Mouse (Mus musculus): Measurements from ENCODE around the gene Tmem240.
"Not testable (repeated sequence)": the region's sequence is repeated elsewhere in the genome, so short reads cannot be mapped to it uniquely, and the experiment has no call there.

Tmem240 gene

GRCm38 (mm10) chr4:155734350-155734941 lies at the start of gene Tmem240:
TSS of gene Tmem240 (plus strand) at chr4:155734800.
- DNase-seq (ENCODE audit: low spot score in 2 of 2): peak; percentile 68 to 81

GRCm38 (mm10) chr4:155687764-155688163 lies 46.8 kb upstream of the Tmem240 start:
- not testable (repeated sequence) for DNase-seq (ENCODE audit: low spot score in 2 of 2)

GRCm38 (mm10) chr4:155690571-155691375 lies 43.8 kb upstream of the Tmem240 start:
- DNase-seq (ENCODE audit: low spot score in 2 of 2): no peak

- no peak for DNase-seq (ENCODE audit: low spot score in 2 of 2)
Measured at GRCm38 (mm10) chr4:155692421-155692820, 42.2 kb upstream of the Tmem240 start.

GRCm38 (mm10) chr4:155694111-155694481 lies 40.5 kb upstream of the Tmem240 start, which contains the start of gene Fndc10:
TSS of gene Fndc10 (plus strand) at chr4:155694342.
- DNase-seq (ENCODE audit: low spot score in 2 of 2): peak; percentile 40 to 74

- peak; percentile 42 to 74 for DNase-seq (ENCODE audit: low spot score in 2 of 2)
Measured at GRCm38 (mm10) chr4:155694482-155695401, 39.9 kb upstream of the Tmem240 start.

GRCm38 (mm10) chr4:155695531-155696062 lies 39.0 kb upstream of the Tmem240 start:
- no peak for DNase-seq (ENCODE audit: low spot score in 2 of 2)

GRCm38 (mm10) chr4:155696261-155697255 lies 38.0 kb upstream of the Tmem240 start:
- no peak for DNase-seq (ENCODE audit: low spot score in 2 of 2)

- DNase-seq (ENCODE audit: low spot score in 2 of 2): no peak
Measured at GRCm38 (mm10) chr4:155700425-155700824, 34.2 kb upstream of the Tmem240 start.

GRCm38 (mm10) chr4:155703425-155703929 lies 31.1 kb upstream of the Tmem240 start:
- DNase-seq (ENCODE audit: low spot score in 2 of 2): no peak

GRCm38 (mm10) chr4:155704721-155705591 lies 29.6 kb upstream of the Tmem240 start, which contains the start of gene Ssu72:
TSS of gene Ssu72 (plus strand) at chr4:155704800.
- DNase-seq (ENCODE audit: low spot score in 2 of 2): peak; percentile 92 to 97

GRCm38 (mm10) chr4:155705592-155705929 lies 29.0 kb upstream of the Tmem240 start:
- DNase-seq (ENCODE audit: low spot score in 2 of 2): peak in 1 of 2 experiments; percentile 41

- DNase-seq (ENCODE audit: low spot score in 2 of 2): no peak
Measured at GRCm38 (mm10) chr4:155708582-155708981, 26.0 kb upstream of the Tmem240 start.

- DNase-seq (ENCODE audit: low spot score in 2 of 2): no peak
Measured at GRCm38 (mm10) chr4:155708988-155709387, 25.6 kb upstream of the Tmem240 start.

GRCm38 (mm10) chr4:155710521-155711252 lies 23.9 kb upstream of the Tmem240 start:
- no peak for DNase-seq (ENCODE audit: low spot score in 2 of 2)

- no peak for DNase-seq (ENCODE audit: low spot score in 2 of 2)
Measured at GRCm38 (mm10) chr4:155721668-155722083, 12.9 kb upstream of the Tmem240 start.

GRCm38 (mm10) chr4:155727993-155728392 lies 6.6 kb upstream of the Tmem240 start:
- DNase-seq (ENCODE audit: low spot score in 2 of 2): no peak

GRCm38 (mm10) chr4:155733267-155733666 lies 1.3 kb upstream of the Tmem240 start:
- DNase-seq (ENCODE audit: low spot score in 2 of 2): no peak
